Mouse (Mus musculus) embryonic stem cell, embryonic (primary cell): ENCODE results near the gene Fgfr2.

Experiments
- CTCF ChIA-PET, 4 experiments: fragments of 300-600 bp in 2 of 4; fragments of 350-600 bp in 2 of 4; sonication (Branson Sonifier 250); formaldehyde crosslinking; loops; one replicate each; lab custom pipeline; 2022; ENCODE audit warnings: inconsistent platforms in 2 of 4; lab: Charles Lee
- POLR2A ChIA-PET, 4 experiments: fragments of 300-600 bp in 2 of 4; fragments of 350-600 bp in 2 of 4; sonication (Branson Sonifier 250); formaldehyde crosslinking; loops; one replicate each; lab custom pipeline; 2022; ENCODE audit warnings: antibody characterized with exemption in 4 of 4, inconsistent platforms in 1 of 4; lab: Charles Lee

Fgfr2 gene

DNA sequence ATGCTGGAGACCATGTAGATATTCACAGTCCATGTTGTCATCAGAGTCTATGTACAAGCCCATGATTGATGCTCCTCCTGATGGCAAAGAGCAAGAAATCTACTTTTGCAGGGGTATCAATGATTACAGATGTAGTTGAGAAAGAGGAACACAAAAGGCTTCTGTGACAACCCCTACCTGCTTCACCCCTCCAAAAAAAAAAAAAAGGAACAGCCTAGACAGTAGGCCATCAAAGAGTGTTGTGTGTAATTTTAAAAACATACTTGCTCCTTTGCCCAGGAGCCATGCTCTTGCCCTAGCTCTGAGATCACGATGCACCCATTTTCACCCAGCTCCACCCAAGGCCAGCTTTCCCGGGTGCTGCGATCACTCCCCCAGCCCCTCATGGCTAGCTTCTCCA, 626.0 kb downstream of the Fgfr2 start:
- POLR2A ChIA-PET, result no interaction called here
- CTCF ChIA-PET, result no interaction called here

DNA sequence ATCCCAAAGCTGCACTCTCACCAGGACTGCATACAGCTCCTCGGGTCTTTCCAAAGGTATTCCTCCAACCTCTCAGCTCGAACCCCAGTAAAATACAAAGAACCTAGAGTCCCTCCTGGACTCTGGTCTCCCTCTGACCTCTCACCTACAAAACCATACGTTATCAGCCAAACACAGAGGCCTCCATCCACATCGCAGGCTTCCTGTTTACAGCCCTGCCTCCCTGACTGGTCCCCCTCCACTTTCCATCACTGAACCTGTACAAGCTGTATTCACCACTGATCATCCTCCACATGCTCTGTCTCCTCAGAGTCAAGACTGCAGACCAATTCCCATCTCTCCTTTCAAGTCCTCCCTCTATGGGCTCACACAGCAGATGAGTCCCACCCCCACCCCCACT, 628.9 kb downstream of the Fgfr2 start:
- POLR2A ChIA-PET, result interaction anchor here in 1 of 4 experiments (0.6 kb wide), 1 partner anchor 185 kb away, joined by 3 read pairs; no protein-coding TSS in a partner anchor

DNA sequence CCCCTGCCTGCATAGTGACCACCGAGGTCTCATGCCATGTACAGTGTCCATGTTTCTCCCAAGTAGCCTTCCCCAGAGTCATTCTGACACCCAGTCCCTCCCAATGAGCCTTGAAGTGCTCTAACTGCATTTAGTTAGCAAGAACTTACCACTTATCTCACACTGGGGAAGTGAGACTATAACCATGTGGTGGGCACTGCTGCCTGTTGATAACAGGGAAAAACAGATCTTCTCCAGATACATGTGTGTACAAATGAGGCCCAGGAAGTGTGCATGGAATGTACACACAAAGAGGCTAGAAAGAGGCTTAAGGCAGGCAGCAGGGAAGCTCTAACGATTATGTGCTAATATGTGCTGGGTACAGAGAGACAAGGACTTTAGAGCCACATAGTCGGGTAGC, 629.5 kb downstream of the Fgfr2 start:
- ChIA-PET POLR2A (no interaction called here), CTCF (no interaction called here)

More for the DNA sequence above, 628.9 kb downstream of the Fgfr2 start:
- CTCF ChIA-PET, result no interaction called here

DNA sequence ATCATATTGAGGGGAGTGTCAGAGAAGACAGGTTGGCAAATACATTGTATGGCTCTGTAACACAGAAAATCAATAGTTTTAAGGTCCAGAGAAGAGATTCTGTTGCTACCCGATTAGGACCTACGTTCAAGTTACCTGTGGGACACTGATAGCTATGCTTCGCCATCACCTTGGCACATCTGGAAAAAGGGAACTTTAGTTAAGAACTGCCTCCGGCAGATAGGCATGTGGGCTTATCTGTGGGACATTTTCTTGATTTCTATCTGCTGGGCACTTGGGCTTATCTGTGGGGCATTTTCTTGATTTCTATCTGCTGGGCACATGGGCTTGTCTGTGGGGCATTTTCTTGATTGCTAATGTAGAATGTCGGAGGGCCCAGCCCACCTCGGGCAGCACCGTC, 631.2 kb downstream of the Fgfr2 start:
- ChIA-PET CTCF (interaction anchor here in 2 of 4 experiments (0.6 to 1.4 kb wide), 3 partner anchors 15 to 406 kb away, joined by 3 read pairs; no protein-coding TSS in a partner anchor), POLR2A (no interaction called here)

DNA sequence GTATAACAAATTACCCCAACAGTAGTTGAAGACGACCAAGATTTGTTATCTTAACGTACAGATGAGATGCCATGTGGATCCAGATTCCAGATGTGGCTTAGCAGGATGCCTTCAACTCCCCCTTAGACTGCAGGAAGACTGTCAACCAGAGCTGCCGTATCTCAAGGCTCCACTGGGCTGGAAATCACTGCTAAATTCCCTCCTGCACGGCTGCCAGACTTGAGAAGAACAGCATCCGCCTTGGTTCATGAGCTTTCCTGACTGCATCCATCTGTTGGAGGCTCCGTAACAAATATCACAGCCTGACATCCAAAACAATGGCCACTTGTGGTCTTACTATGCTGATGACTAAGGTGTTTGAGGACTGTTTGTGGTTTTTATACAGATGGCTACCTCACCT, 635.8 kb downstream of the Fgfr2 start:
- CTCF ChIA-PET, result no interaction called here

DNA sequence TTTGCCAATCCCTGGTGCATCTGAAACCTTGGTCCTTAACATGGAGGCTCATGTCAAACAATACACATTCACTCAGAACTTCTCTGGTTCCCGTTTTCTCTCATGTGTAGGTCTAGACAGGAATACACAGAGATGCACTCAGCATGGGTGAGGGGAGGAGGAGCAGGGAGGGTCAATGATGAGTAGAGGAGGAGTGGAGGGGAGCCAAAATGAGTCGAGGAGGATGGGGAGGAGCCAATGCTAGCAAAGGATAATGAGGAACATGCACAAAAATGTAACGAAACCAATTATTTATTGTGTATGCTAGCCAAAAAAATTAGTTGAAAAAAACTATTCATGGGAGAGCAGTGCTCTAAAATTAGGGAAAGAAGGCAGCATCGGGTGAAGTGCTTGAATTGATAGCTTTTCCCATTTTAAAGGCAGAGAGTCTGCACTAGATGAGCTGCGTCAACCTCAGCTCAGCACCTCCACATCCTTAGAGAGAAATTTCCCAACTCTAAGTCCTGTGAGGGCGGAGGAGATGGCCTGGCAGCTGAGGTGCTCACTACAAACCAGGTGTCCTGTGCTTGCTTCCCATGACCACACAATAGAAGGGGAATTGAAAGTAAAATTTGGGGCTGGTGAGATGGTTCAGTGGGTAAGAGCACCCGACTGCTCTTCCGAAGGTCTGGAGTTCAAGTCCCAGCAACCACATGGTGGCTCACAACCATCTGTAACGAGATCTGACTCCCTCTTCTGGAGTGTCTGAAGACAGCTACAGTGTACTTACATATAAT, 636.6 kb downstream of the Fgfr2 start:
- POLR2A ChIA-PET, result no interaction called here
- CTCF ChIA-PET, result interaction anchor here in 1 of 4 experiments (1.7 kb wide), 1 partner anchor 15 kb away, joined by 5 read pairs; no protein-coding TSS in a partner anchor

More for the DNA sequence above, 635.8 kb downstream of the Fgfr2 start:
- POLR2A ChIA-PET, result no interaction called here

DNA sequence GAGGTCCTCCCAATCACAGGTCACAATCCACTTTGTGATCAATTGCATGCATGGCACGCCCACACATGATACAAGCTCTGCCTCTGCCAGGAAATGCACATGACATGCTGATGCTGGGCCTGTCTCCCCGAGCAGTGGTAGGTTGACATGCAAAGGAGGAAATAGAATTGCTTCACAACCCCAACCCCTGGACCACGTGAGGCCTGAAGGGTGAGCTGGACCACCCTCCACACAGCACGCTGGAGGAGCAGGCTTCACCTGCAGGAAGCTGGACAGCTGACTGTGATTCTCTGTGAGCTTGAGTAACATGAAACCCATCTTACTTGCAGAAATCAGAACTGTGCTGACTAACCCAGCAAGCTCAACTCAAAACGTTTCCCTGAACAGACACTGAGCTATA, 638.7 kb downstream of the Fgfr2 start:
- ChIA-PET CTCF (interaction anchor here in 2 of 4 experiments (0.9 to 1.2 kb wide), 3 partner anchors 10 to 82 kb away, joined by 3 to 6 read pairs (median 3); no protein-coding TSS in a partner anchor), POLR2A (interaction anchor here in 1 of 4 experiments (0.9 kb wide), 1 partner anchor 521 kb away, joined by 3 read pairs; no protein-coding TSS in a partner anchor)

DNA sequence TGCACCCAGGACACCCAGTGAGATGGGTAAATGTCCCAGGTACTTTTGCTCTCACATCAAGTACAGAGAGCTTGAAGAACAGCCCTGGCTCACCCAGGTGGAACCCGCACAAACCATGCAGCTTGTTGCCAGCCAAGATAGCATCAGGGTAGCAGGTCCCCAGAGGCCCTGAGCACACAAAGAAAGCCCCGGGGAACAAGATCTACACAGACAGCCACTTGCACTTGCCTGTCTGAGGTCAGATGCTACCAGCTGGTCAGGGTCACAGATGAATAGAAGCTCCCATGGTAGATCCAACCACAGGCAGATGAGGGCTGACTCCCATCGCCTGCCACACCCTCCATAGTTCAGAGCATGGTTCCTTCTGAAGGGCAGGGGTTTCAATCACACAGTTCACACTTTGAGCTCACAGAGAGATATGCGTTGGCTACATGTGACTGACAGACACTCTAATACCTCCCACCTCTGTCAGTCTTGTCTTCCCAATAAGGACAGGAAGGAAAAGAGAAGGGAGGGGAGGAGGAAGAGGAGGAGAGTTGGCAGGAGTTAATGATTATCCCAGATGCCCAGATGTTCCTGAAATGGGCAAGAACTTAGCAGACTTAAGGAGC, 642.3 kb downstream of the Fgfr2 start:
- ChIA-PET POLR2A (no interaction called here), CTCF (no interaction called here)

DNA sequence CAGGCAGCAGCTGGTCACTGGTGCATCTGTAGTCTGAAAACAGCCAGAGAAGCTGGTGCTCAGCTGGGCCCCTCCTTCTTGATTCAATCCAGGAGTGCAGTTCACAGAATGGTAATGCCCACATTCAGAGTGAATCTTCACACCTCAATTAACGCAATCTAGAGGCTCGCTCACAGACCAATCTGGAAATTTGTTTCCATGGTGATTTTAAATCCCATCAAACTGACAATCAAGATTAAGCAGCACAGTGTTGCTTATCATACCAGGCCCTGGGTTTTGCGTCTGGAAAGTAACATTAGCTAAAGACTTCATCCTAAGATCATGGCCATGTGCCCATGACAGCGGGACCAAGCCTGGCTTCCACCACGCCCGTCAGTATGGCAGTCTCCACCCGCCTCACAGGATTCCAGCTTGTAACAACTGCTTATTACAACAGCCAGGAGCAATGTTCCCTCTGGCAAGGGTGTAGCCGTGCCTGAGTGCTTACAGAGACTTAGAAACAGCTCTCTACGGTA, 644.8 kb downstream of the Fgfr2 start:
- POLR2A ChIA-PET, result interaction anchor here in 1 of 4 experiments (0.8 kb wide), 1 partner anchor 12 kb away, joined by 3 read pairs; no protein-coding TSS in a partner anchor
- CTCF ChIA-PET, result no interaction called here

DNA sequence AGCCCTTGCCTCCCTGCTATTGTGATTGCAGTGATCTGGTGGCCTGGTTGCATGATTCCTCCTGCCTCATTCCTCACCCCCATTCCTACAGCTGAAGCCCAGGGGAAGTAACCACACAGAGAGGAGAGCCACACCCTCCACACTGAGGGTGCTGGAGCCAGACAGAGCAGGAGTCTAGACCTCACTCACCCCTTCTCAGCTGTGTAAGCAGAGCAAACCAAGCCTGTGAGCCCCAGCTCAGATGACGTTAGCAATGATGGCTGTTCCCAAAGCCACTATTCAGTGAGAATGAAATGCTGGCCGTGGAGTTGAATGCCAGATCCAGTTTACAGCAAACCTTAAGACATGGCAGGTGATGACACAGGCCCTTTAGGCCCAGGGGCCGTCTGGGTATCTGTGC, 645.4 kb downstream of the Fgfr2 start:
- ChIA-PET CTCF (no interaction called here), POLR2A (interaction anchor here in 2 of 4 experiments (0.5 to 0.6 kb wide), 2 partner anchors 11 to 161 kb away, joined by 3 read pairs; partner anchors contain the start of gene Chst15 (in 1 of the 2))

DNA sequence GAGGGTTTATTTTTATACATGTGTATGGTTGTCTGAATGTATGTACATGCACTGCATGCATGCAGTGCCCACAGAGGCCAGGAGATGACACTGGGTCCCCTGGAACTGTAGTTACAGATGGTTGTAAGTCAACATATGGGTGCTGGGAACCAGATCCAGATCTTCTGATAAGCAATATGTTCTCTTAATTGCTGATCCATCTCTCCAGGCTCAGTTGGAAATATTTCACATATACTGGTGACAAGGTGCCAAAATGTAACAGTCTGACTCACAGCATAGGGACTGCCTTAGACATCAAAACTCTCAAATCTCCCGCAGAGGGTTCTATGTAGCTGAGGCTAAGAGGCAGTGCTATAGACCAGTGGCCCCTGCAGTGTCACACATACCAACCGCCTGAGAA, 646.7 kb downstream of the Fgfr2 start:
- ChIA-PET CTCF (interaction anchor here in 2 of 4 experiments (0.6 to 0.8 kb wide), 2 partner anchors 9 to 560 kb away, joined by 3 to 6 read pairs; no protein-coding TSS in a partner anchor), POLR2A (no interaction called here)

DNA sequence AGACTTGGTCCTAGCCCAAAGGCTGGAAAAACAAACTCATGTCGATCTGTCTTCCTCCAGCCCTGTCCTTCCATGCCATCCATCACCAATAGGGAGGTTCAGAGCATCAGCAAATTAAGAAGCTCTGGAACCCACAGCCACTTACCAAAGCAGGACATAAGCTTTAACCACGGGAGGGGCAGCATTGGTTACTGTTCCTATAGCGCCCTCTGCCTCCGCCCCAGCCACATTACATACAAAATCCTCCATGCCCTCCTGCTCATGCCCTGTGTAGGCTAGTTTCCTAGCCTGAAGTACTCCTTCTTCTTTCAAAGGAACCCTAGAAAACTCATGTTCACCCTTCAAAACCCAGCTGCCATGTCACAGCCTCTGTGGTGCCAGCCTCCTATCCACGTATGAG, 648.1 kb downstream of the Fgfr2 start:
- ChIA-PET CTCF (interaction anchor here (0.5 to 1.6 kb wide), 26 partner anchors 8 to 663 kb away, joined by 3 to 8 read pairs (median 3); partner anchors contain the start of gene Chst15 (in 1 of the 4)), POLR2A (interaction anchor here in 1 of 4 experiments (0.5 kb wide), 1 partner anchor 454 kb away, joined by 3 read pairs; no protein-coding TSS in a partner anchor)

DNA sequence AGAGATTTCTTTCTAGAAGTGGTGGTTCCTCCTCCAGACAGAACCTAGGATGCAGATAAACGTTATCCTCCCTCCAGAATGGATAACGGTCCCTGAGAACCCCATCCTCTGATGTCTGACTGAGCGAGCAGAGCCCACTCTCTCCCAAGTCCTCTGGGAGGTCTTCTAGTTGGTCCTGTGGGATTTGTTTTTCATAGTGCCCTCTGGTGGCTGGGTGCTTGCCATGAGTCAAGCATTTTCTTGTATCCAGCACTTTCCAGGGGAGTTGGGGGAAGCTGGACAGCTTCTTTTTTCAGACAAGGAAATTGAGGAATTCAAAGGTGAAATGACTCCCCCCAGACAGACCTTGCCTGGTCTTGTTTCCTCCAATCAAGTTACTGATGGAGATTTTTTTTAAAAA, 651.8 kb downstream of the Fgfr2 start:
- POLR2A ChIA-PET, result interaction anchor here in 1 of 4 experiments (1.1 kb wide), 1 partner anchor 257 kb away, joined by 3 read pairs; no protein-coding TSS in a partner anchor
- CTCF ChIA-PET, result interaction anchor here (0.5 to 1.4 kb wide), 19 partner anchors 15 to 932 kb away, joined by 3 to 5 read pairs (median 3); partner anchors contain the start of gene Chst15 (in 1 of the 4)

DNA sequence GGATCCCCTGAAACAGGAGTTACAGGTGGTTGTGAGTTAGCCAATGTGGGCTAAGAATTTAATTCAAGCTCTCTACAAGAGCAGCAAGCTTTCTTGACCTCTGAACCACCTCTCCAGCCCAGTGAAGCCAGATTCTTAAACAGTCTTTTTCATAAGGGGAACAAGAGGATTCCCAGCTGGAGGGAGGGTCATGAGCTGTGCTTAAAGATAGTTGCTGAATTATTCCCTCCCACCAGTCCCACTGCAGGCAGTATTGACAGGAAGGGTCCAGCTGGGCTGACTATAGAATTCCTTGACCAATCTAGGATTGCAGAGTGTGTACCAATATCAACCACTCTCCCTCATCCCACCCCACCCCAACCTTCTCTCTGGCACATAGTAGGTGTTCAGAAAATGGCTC, 654.8 kb downstream of the Fgfr2 start:
- ChIA-PET POLR2A (interaction anchor here in 1 of 4 experiments (0.6 kb wide), 1 partner anchor 172 kb away, joined by 3 read pairs; no protein-coding TSS in a partner anchor), CTCF (no interaction called here)

DNA sequence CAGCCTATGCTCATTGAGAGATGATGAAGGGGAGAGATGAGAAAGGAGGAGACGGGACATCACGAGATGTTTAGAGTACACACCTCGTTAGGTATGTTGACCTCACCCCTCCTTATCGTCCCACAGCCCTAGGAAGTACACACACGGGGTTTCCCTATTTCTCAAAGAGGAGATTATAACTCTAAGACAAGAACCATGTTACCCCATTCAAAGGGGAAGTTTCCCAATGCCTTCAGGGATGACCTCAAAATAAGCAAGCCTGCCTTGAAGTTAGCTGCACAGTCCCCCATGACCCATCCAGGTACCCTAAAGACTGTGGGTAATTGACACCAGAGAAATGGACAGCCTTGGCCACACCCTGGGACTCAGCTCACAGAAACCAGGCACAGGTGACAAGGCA, 657.3 kb downstream of the Fgfr2 start:
- CTCF ChIA-PET, result interaction anchor here in 1 of 4 experiments (1.8 kb wide), 1 partner anchor 9 kb away, joined by 5 read pairs; no protein-coding TSS in a partner anchor

DNA sequence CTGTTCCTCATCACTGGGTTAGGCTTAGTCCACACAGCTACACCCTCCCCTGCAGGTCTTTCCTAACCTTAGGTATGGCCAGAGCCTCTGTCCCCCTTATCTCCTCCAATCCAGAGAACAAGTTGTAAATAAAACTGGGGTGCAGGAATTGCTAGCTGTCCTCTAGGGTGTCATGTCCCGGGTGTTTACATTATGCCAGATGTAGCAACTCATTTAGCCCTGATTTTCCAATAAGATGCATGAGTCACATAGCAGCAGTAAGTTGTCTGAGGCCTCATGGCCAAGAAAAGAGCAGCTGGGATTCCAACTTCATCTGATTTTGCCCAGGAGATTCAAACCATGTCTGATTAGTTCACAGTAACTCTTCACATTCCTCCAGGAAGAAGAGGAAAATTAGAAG, 658.3 kb downstream of the Fgfr2 start:
- ChIA-PET POLR2A (no interaction called here), CTCF (no interaction called here)

More for the DNA sequence above, 657.3 kb downstream of the Fgfr2 start:
- POLR2A ChIA-PET, result interaction anchor here in 1 of 4 experiments (1.0 kb wide), 1 partner anchor 13 kb away, joined by 3 read pairs; no protein-coding TSS in a partner anchor

DNA sequence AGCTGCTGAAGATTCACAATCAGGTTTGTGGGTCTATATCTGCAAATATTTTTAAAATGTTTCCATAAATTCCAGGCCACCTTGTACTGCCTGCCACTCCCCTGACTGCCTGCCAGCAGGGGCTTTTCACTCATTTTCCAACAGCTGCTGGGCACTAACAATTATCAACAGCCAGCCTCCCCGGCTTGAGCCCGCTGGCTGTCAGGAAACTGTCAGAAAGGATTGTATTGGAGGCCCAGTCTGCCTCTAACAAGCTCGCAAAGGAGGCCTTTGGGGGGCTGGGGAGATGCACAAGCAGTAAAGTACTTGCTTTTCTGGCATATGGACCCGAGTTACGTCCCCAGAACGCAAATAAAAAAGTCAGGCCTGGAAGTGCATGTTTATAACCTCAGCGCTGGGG, 664.7 kb downstream of the Fgfr2 start:
- CTCF ChIA-PET, result no interaction called here
- POLR2A ChIA-PET, result interaction anchor here in 2 of 4 experiments (0.6 to 0.8 kb wide), 2 partner anchors 8 to 9 kb away, joined by 3 to 6 read pairs; no protein-coding TSS in a partner anchor

DNA sequence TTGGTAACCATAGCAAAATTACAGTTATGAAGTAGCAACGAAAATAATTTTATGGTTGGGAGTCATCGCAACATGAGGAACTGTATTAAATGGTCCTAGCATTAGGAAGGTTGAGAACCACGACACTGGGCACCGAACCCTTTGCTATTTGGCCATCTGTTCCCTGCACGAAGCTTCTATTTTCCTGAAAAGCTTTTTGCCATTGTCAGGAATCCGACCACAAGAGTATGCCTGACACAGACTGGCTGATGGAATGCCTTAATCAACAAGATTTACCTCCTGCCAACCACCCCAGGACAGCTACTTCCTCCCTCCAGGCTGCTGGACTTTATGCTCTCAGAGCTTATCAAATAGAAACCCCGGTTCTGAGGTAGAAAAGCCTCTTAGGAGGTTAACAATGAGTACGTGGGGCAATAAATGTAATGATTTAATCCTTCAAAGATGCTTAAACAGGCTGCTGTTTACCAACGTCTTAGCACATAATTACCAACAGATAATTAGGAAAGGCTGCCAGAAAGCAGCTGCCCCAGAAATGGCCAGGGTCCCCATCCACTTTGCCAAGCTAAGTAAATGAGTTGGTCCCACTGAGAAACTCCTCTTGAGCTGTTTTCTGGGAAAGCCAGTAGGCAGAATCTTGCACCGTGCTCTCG, 668.0 kb downstream of the Fgfr2 start:
- ChIA-PET CTCF (interaction anchor here in 1 of 4 experiments (0.8 kb wide), 1 partner anchor 16 kb away, joined by 3 read pairs; no protein-coding TSS in a partner anchor), POLR2A (interaction anchor here in 1 of 4 experiments (1.6 kb wide), 1 partner anchor 13 kb away, joined by 3 read pairs; no protein-coding TSS in a partner anchor)
